Mouse (Mus musculus): ENCODE data around the gene Esm1. TPM values are rescaled to one million over a fixed set of nuclear protein-coding genes. Genes with fewer than 3 reads are reported as not detected.

Gene Esm1
- polyA plus RNA-seq, 1 experiment from 2014 or later = 2.1 TPM

- no peak for DNase-seq (ENCODE audit: low spot score)
- ATAC-seq (replicated peaks; ENCODE audit: low FRiP score) = no peak
- Histone ChIP-seq H3K9me3 (ENCODE audit: control insufficient read depth, low read length) (no peaks in the 10 kb centered on the region), H3K9ac (ENCODE audit: low read length) (no peak overlapping the region), H3K4me3 (ENCODE audit: low read depth, low read length) (no peak overlapping the region), H3K4me1 (replicated peaks; ENCODE audit: control insufficient read depth, insufficient read depth, low read length) (no peaks in the 10 kb centered on the region), H3K4me2 (ENCODE audit: low read depth, low read length, severe bottlenecking) (no peak overlapping the region), H3K27me3 (ENCODE audit: control insufficient read depth, insufficient read depth, low read length) (no peaks in the 10 kb centered on the region), H3K36me3 (ENCODE audit: control insufficient read depth, insufficient read depth, low read length) (no peaks in the 10 kb centered on the region), H3K27ac (ENCODE audit: low read depth, low read length) (no peak overlapping the region)
- 86% methylated on average over 9 of the region's 9 CpGs for WGBS
Measured at GRCm38 (mm10) chr13:113197872-113198502, 11.5 kb upstream of the Esm1 start.

DNA sequence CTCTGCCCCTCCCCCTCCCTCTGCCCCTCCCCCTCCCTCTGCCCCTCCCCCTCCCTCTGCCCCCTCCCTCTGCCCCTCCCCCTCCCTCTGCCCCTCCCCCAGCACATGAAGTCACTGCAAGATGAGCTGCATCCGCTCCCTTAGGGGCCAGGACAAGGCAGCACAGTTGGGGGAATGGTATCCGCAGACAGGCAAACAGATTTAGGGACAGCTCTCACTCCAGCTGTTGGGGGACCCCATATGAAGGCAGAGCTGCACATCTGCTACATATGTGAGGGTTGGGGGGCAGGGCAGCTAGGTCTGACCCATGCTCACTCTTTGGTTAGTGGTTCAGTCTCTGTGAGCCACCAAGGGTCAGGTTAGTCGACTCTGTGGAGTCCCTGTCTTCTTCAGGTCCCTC, 10.1 kb upstream of the Esm1 start:
- no peaks in the 10 kb centered on the region for H3K9me3 ChIP-seq (ENCODE audit: control insufficient read depth, low read length)
- no peak for DNase-seq (ENCODE audit: low spot score)
- no peak overlapping the region for H3K9ac ChIP-seq (ENCODE audit: low read length)
- no peak overlapping the region for H3K4me2 ChIP-seq (ENCODE audit: low read depth, low read length, severe bottlenecking)
- H3K4me1 ChIP-seq (replicated peaks; ENCODE audit: control insufficient read depth, insufficient read depth, low read length) = no peaks in the 10 kb centered on the region
- H3K27ac ChIP-seq (ENCODE audit: low read depth, low read length) = no peak overlapping the region
- no peaks in the 10 kb centered on the region for H3K27me3 ChIP-seq (ENCODE audit: control insufficient read depth, insufficient read depth, low read length)
- WGBS = 75% methylated on average over 3 of the region's 3 CpGs
- ATAC-seq (replicated peaks; ENCODE audit: low FRiP score) = no peak
- no peak overlapping the region for H3K4me3 ChIP-seq (ENCODE audit: low read depth, low read length)
- no peaks in the 10 kb centered on the region for H3K36me3 ChIP-seq (ENCODE audit: control insufficient read depth, insufficient read depth, low read length)

DNA sequence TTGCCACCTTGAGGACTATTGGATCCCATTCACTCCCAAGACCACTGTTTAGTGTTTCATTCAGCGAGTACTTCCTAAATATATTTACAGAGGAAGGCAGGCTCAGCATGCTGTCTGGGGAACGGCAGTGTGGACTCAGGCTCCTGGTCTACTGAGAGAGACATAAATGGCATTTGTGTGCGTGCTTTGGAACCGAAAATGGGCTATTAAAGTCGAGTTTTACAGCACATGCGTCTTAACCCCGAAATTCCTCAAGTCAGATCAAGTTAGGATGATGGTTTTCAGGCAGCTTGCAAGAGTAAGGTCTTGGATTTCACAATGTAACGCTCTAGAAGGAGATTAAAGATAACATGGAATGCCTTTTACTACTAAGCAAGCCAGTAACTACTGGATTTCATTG, 8.7 kb upstream of the Esm1 start:
- DNase-seq (ENCODE audit: low spot score) = no peak
- H3K36me3 ChIP-seq (ENCODE audit: control insufficient read depth, insufficient read depth, low read length) = no peaks in the 10 kb centered on the region
- no peak overlapping the region for H3K9ac ChIP-seq (ENCODE audit: low read length)
- H3K9me3 ChIP-seq (ENCODE audit: control insufficient read depth, low read length) = no peaks in the 10 kb centered on the region
- H3K27ac ChIP-seq (ENCODE audit: low read depth, low read length) = no peak overlapping the region
- H3K27me3 ChIP-seq (ENCODE audit: control insufficient read depth, insufficient read depth, low read length) = no peaks in the 10 kb centered on the region
- H3K4me1 ChIP-seq (replicated peaks; ENCODE audit: control insufficient read depth, insufficient read depth, low read length) = no peaks in the 10 kb centered on the region
- H3K4me2 ChIP-seq (ENCODE audit: low read depth, low read length, severe bottlenecking) = no peak overlapping the region
- no peak overlapping the region for H3K4me3 ChIP-seq (ENCODE audit: low read depth, low read length)
- no peak for ATAC-seq (replicated peaks; ENCODE audit: low FRiP score)
- 85% methylated on average over 8 of the region's 8 CpGs for WGBS

DNA sequence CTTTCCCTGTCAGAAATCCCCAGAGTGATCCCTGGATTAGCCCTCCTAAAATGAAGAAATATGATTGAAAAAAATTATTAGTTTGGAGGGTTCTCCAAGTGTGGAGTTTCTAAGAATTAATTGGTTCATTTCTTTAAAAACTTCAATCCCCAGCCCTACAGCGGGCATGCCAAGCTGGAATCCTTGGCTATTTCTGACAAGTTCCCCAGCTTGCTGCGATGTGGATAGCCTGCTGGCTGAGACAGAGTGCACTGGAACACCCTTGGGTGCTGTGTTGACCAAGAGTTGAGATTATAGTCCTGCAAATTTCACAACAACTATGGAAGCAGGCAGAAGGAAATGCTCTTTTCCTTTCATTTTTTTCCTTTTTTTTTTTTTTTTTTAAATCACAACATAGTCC, 7.8 kb upstream of the Esm1 start:
- H3K36me3 ChIP-seq (ENCODE audit: control insufficient read depth, insufficient read depth, low read length) = no peaks in the 10 kb centered on the region
- H3K27ac ChIP-seq (ENCODE audit: low read depth, low read length) = no peak overlapping the region
- H3K9me3 ChIP-seq (ENCODE audit: control insufficient read depth, low read length) = no peaks in the 10 kb centered on the region
- no peaks in the 10 kb centered on the region for H3K4me1 ChIP-seq (replicated peaks; ENCODE audit: control insufficient read depth, insufficient read depth, low read length)
- ATAC-seq (replicated peaks; ENCODE audit: low FRiP score) (no peak), DNase-seq (ENCODE audit: low spot score) (no peak)
- H3K9ac ChIP-seq (ENCODE audit: low read length) = no peak overlapping the region
- no peak overlapping the region for H3K4me2 ChIP-seq (ENCODE audit: low read depth, low read length, severe bottlenecking)
- WGBS = 88% methylated on average over 2 of the region's 2 CpGs
- no peaks in the 10 kb centered on the region for H3K27me3 ChIP-seq (ENCODE audit: control insufficient read depth, insufficient read depth, low read length)
- H3K4me3 ChIP-seq (ENCODE audit: low read depth, low read length) = no peak overlapping the region

DNA sequence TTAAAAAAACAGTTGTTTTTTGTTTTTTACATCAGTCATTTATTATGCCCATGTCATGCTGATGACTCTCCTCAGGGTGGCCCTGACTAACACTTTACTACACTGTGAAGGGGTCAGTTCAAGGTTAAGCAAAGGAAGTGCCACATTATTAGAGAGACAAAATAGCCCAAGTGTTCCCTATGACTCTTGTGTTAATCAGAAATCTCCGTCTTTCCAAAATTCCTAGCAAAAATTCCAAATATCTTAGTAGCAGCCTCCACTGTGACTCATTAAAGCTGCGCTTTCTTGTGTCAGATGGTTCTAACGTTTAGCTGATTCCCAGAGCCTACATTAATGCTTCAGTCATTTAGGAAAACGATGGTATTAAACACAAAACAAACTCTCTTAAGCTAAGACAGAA, 7.3 kb upstream of the Esm1 start:
- no peak overlapping the region for H3K4me3 ChIP-seq (ENCODE audit: low read depth, low read length)
- H3K9ac ChIP-seq (ENCODE audit: low read length) = no peak overlapping the region
- no peak overlapping the region for H3K27ac ChIP-seq (ENCODE audit: low read depth, low read length)
- no peaks in the 10 kb centered on the region for H3K27me3 ChIP-seq (ENCODE audit: control insufficient read depth, insufficient read depth, low read length)
- no peaks in the 10 kb centered on the region for H3K36me3 ChIP-seq (ENCODE audit: control insufficient read depth, insufficient read depth, low read length)
- ATAC-seq (replicated peaks; ENCODE audit: low FRiP score) (no peak), DNase-seq (ENCODE audit: low spot score) (no peak)
- no peaks in the 10 kb centered on the region for H3K4me1 ChIP-seq (replicated peaks; ENCODE audit: control insufficient read depth, insufficient read depth, low read length)
- no peaks in the 10 kb centered on the region for H3K9me3 ChIP-seq (ENCODE audit: control insufficient read depth, low read length)
- no peak overlapping the region for H3K4me2 ChIP-seq (ENCODE audit: low read depth, low read length, severe bottlenecking)
- 77% methylated on average over 4 of the region's 4 CpGs for whole genome bisulfite sequencing

GRCm38 (mm10) chr13:113203146-113203545, 6.3 kb upstream of the Esm1 start:
- H3K9me3 ChIP-seq (ENCODE audit: control insufficient read depth, low read length) = no peaks in the 10 kb centered on the region
- H3K9ac ChIP-seq (ENCODE audit: low read length) = no peak overlapping the region
- DNase-seq (ENCODE audit: low spot score) (no peak), ATAC-seq (replicated peaks; ENCODE audit: low FRiP score) (no peak)
- no peaks in the 10 kb centered on the region for H3K27me3 ChIP-seq (ENCODE audit: control insufficient read depth, insufficient read depth, low read length)
- no peak overlapping the region for H3K4me3 ChIP-seq (ENCODE audit: low read depth, low read length)
- no peak overlapping the region for H3K27ac ChIP-seq (ENCODE audit: low read depth, low read length)
- whole genome bisulfite sequencing = 81% methylated on average over 5 of the region's 5 CpGs
- no peaks in the 10 kb centered on the region for H3K36me3 ChIP-seq (ENCODE audit: control insufficient read depth, insufficient read depth, low read length)
- no peaks in the 10 kb centered on the region for H3K4me1 ChIP-seq (replicated peaks; ENCODE audit: control insufficient read depth, insufficient read depth, low read length)
- no peak overlapping the region for H3K4me2 ChIP-seq (ENCODE audit: low read depth, low read length, severe bottlenecking)

DNA sequence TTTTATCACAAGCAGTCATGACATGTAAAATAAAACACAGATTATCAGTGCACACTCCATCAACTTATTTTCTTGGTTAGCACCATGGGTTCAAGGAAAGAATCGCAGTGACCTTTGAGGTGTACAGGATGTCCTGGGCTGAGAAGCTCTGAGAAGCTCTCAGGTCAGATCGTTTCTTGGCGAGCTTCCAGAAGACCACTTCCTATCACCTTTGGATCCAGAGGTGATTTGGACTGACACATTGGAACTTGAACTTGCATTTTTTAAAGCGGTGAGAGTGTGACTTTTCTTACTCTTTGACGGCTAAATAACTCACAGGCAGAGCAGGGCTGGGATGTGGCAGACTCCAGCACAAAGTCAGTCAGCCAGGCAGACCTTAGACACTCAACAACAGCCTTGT, 4.1 kb upstream of the Esm1 start:
- H3K4me2 ChIP-seq (ENCODE audit: low read depth, low read length, severe bottlenecking) = no peak overlapping the region
- DNase-seq (ENCODE audit: low spot score) (no peak), ATAC-seq (replicated peaks; ENCODE audit: low FRiP score) (no peak)
- no peaks in the 10 kb centered on the region for H3K4me1 ChIP-seq (replicated peaks; ENCODE audit: control insufficient read depth, insufficient read depth, low read length)
- 93% methylated on average over 5 of the region's 5 CpGs for WGBS
- H3K27me3 ChIP-seq (ENCODE audit: control insufficient read depth, insufficient read depth, low read length) = no peaks in the 10 kb centered on the region
- H3K9me3 ChIP-seq (ENCODE audit: control insufficient read depth, low read length) = no peaks in the 10 kb centered on the region
- H3K9ac ChIP-seq (ENCODE audit: low read length) = no peak overlapping the region
- H3K27ac ChIP-seq (ENCODE audit: low read depth, low read length) = no peak overlapping the region
- H3K36me3 ChIP-seq (ENCODE audit: control insufficient read depth, insufficient read depth, low read length) = no peaks in the 10 kb centered on the region
- H3K4me3 ChIP-seq (ENCODE audit: low read depth, low read length) = no peak overlapping the region

DNA sequence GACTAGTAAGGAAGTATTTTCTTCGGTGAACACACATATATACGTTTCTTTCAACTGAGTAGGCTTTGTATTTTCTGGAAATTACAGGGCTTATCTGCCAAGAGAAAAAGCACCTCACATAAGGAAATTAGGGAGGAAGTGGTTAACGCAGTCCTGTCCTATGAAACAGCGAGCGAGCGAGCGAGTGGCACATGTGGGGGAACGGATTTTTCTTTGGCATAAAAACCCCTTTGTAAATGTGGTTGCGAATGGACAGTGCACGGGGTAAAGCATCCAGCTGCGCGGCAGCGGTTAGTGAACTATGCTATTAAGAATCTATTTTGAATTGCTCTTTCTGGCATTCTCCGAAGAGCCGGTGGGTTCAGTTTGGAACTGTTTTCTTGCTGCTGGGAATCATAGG, 1.9 kb downstream of the Esm1 start:
- 68% methylated on average over 15 of the region's 15 CpGs for WGBS
- H3K4me3 ChIP-seq (ENCODE audit: low read depth, low read length) = no peak overlapping the region
- H3K36me3 ChIP-seq (ENCODE audit: control insufficient read depth, insufficient read depth, low read length) = no peaks in the 10 kb centered on the region
- no peaks in the 10 kb centered on the region for H3K4me1 ChIP-seq (replicated peaks; ENCODE audit: control insufficient read depth, insufficient read depth, low read length)
- no peak overlapping the region for H3K27ac ChIP-seq (ENCODE audit: low read depth, low read length)
- no peaks in the 10 kb centered on the region for H3K27me3 ChIP-seq (ENCODE audit: control insufficient read depth, insufficient read depth, low read length)
- no peak overlapping the region for H3K9ac ChIP-seq (ENCODE audit: low read length)
- H3K4me2 ChIP-seq (ENCODE audit: low read depth, low read length, severe bottlenecking) = no peak overlapping the region
- DNase-seq (ENCODE audit: low spot score) (no peak), ATAC-seq (replicated peaks; ENCODE audit: low FRiP score) (no peak)
- H3K9me3 ChIP-seq (ENCODE audit: control insufficient read depth, low read length) = no peaks in the 10 kb centered on the region

GRCm38 (mm10) chr13:113212401-113212800, 2.9 kb downstream of the Esm1 start:
- H3K4me2 ChIP-seq (ENCODE audit: low read depth, low read length, severe bottlenecking) = no peak overlapping the region
- no peaks in the 10 kb centered on the region for H3K27me3 ChIP-seq (ENCODE audit: control insufficient read depth, insufficient read depth, low read length)
- H3K9ac ChIP-seq (ENCODE audit: low read length) = no peak overlapping the region
- DNase-seq (ENCODE audit: low spot score) (no peak), ATAC-seq (replicated peaks; ENCODE audit: low FRiP score) (no peak)
- H3K27ac ChIP-seq (ENCODE audit: low read depth, low read length) = no peak overlapping the region
- no peak overlapping the region for H3K4me3 ChIP-seq (ENCODE audit: low read depth, low read length)
- no peaks in the 10 kb centered on the region for H3K4me1 ChIP-seq (replicated peaks; ENCODE audit: control insufficient read depth, insufficient read depth, low read length)
- H3K36me3 ChIP-seq (ENCODE audit: control insufficient read depth, insufficient read depth, low read length) = no peaks in the 10 kb centered on the region
- WGBS = 79% methylated on average over 3 of the region's 3 CpGs
- no peaks in the 10 kb centered on the region for H3K9me3 ChIP-seq (ENCODE audit: control insufficient read depth, low read length)
